Mouse (Mus musculus) hindbrain, embryonic 15.5 days (tissue): ENCODE data around the gene Sipa1l1. TPM values are rescaled to one million over a fixed set of nuclear protein-coding genes. Genes with fewer than 3 reads are reported as not detected.

Experiments used
- ATAC-seq: fragments of 200-750 bp; cut with Nextera tagmentation; 2 replicates; pipeline ENCODE4 v1.8.0; 2017; ENCODE audit warnings: low read depth, moderate number of reproducible peaks, moderate TSS enrichment; ENCODE audit not compliant: low FRiP score
- H3K27ac ChIP-seq: fragments of 300-500 bp; sonication (generic); replicated peaks from 2 replicates; pipeline ENCODE4 v1.5.1; 2015; ENCODE audit warnings: mild to moderate bottlenecking, inconsistent platforms
- H3K27me3 ChIP-seq: fragments of 300-500 bp; sonication (generic); 2 replicates; pipeline ENCODE4 v1.6.1; 2015; ENCODE audit warnings: control low read depth, inconsistent platforms
- H3K36me3 ChIP-seq: fragments of 300-500 bp; sonication (generic); 2 replicates; pipeline ENCODE4 v1.6.1; 2015; ENCODE audit warnings: control low read depth, inconsistent platforms
- H3K4me1 ChIP-seq: fragments of 300-500 bp; sonication (generic); replicated peaks from 2 replicates; pipeline ENCODE4 v1.6.1; 2015; ENCODE audit warnings: control low read depth, inconsistent platforms
- H3K4me2 ChIP-seq: fragments of 300-500 bp; sonication (generic); 2 replicates; pipeline ENCODE4 v1.6.1; 2015; ENCODE audit warnings: moderate library complexity, mild to moderate bottlenecking, inconsistent platforms
- H3K4me3 ChIP-seq: fragments of 300-500 bp; sonication (generic); 2 replicates; pipeline ENCODE4 v1.5.1; 2015; ENCODE audit warnings: mild to moderate bottlenecking, inconsistent platforms
- H3K9ac ChIP-seq: fragments of 300-500 bp; sonication (generic); 2 replicates; pipeline ENCODE4 v1.6.1; 2015; ENCODE audit warnings: inconsistent platforms
- H3K9me3 ChIP-seq: fragments of 300-500 bp; sonication (generic); 2 replicates; pipeline ENCODE4 v1.6.1; 2016; ENCODE audit warnings: control low read depth, inconsistent platforms
- WGBS: fragments of 180-500 bp; shearing (Covaris S2); methylation state at CpG from one replicate; pipeline ENCODE4 v1.1.7; 2015; 5-methylcytosine and 5-hydroxymethylcytosine counted together
- polyA plus RNA-seq: library from polyadenylated mRNA; unstranded; fragments of >200 nt; fragmentation: Nextera tagmentation; extraction: Ambion mirVana; gene quantifications from 2 replicates; pipeline ENCODE4 v1.2.1, GENCODE M21; 2015

Gene Sipa1l1
- polyA plus RNA-seq, 1 experiment from 2014 or later = 14.1 TPM

- ATAC-seq = no peak
- Histone ChIP-seq H3K9me3 (no peaks in the 10 kb centered on the region), H3K4me2 (no peak overlapping the region), H3K4me1 (peaks cover 5% of the 10 kb centered on the region; the same call in 1 of the 2 replicates), H3K4me3 (no peak overlapping the region), H3K36me3 (no peaks in the 10 kb centered on the region), H3K27ac (no peak overlapping the region), H3K27me3 (no peaks in the 10 kb centered on the region), H3K9ac (no peak overlapping the region)
- 67% methylated on average over 7 of the region's 7 CpGs for WGBS
Measured at GRCm38 (mm10) chr12:82409686-82410472, 240.8 kb downstream of the Sipa1l1 start.

- Histone ChIP-seq H3K27me3 (no peaks in the 10 kb centered on the region), H3K9ac (no peak overlapping the region), H3K4me1 (peaks cover 10% of the 10 kb centered on the region; the same call in 1 of the 2 replicates), H3K4me2 (no peak overlapping the region), H3K4me3 (no peak overlapping the region), H3K27ac (0 out of 2 replicates have a peak overlapping the region, but pooled peaks have one; percentile 6), H3K36me3 (no peaks in the 10 kb centered on the region; the same call in 1 of the 2 replicates), H3K9me3 (no peaks in the 10 kb centered on the region)
- peak; percentile 77 for ATAC-seq
- 45% methylated on average over 3 of the region's 3 CpGs for WGBS
Measured at GRCm38 (mm10) chr12:82412291-82413032, 243.3 kb downstream of the Sipa1l1 start.

GRCm38 (mm10) chr12:82415690-82416364 lies 246.7 kb downstream of the Sipa1l1 start:
- Histone ChIP-seq H3K4me1 (peaks cover 5% of the 10 kb centered on the region; the same call in 1 of the 2 replicates), H3K4me3 (no peak overlapping the region), H3K36me3 (no peaks in the 10 kb centered on the region; the same call in 1 of the 2 replicates), H3K9ac (no peak overlapping the region), H3K27ac (no peak overlapping the region), H3K9me3 (no peaks in the 10 kb centered on the region), H3K27me3 (no peaks in the 10 kb centered on the region), H3K4me2 (no peak overlapping the region)
- 71% methylated on average over 4 of the region's 4 CpGs for WGBS
- ATAC-seq = peak; percentile 88

- no peak overlapping the region for H3K9ac ChIP-seq
- H3K27me3 ChIP-seq = no peaks in the 10 kb centered on the region
- H3K4me2 ChIP-seq = no peak overlapping the region
- 0 out of 2 replicates have a peak, but pooled peaks cover 5% of the 10 kb centered on the region for H3K4me1 ChIP-seq
- H3K9me3 ChIP-seq = no peaks in the 10 kb centered on the region
- no peak overlapping the region for H3K27ac ChIP-seq
- no peak for ATAC-seq
- WGBS = 96% methylated on average over 8 of the region's 8 CpGs
- H3K36me3 ChIP-seq = peaks cover 8% of the 10 kb centered on the region; the same call in 1 of the 2 replicates
- H3K4me3 ChIP-seq = no peak overlapping the region
Measured at GRCm38 (mm10) chr12:82419027-82419426, 249.9 kb downstream of the Sipa1l1 start.

GRCm38 (mm10) chr12:82424783-82425182 lies 255.7 kb downstream of the Sipa1l1 start:
- Histone ChIP-seq H3K4me3 (no peak overlapping the region), H3K4me1 (no peaks in the 10 kb centered on the region), H3K4me2 (no peak overlapping the region), H3K9me3 (no peaks in the 10 kb centered on the region), H3K27ac (no peak overlapping the region), H3K9ac (no peak overlapping the region), H3K36me3 (peaks cover 11% of the 10 kb centered on the region; the same call in 1 of the 2 replicates), H3K27me3 (no peaks in the 10 kb centered on the region)
- 0 out of 2 replicates have a peak, but pooled peaks have one; percentile 27 for ATAC-seq
- 86% methylated on average over 15 of the region's 15 CpGs for WGBS

- ATAC-seq = no peak
- WGBS = 89% methylated on average over 11 of the region's 11 CpGs
- no peaks in the 10 kb centered on the region for H3K9me3 ChIP-seq
- no peaks in the 10 kb centered on the region for H3K27me3 ChIP-seq
- no peak overlapping the region for H3K4me2 ChIP-seq
- peaks cover 11% of the 10 kb centered on the region; the same call in 1 of the 2 replicates for H3K36me3 ChIP-seq
- H3K27ac ChIP-seq = no peak overlapping the region
- no peaks in the 10 kb centered on the region for H3K4me1 ChIP-seq
- H3K4me3 ChIP-seq = no peak overlapping the region
- no peak overlapping the region for H3K9ac ChIP-seq
Measured at GRCm38 (mm10) chr12:82425853-82426252, 256.7 kb downstream of the Sipa1l1 start.

- Histone ChIP-seq H3K4me1 (no peaks in the 10 kb centered on the region), H3K4me2 (no peak overlapping the region), H3K4me3 (no peak overlapping the region), H3K27me3 (no peaks in the 10 kb centered on the region), H3K9me3 (no peaks in the 10 kb centered on the region), H3K9ac (no peak overlapping the region), H3K36me3 (peaks cover 11% of the 10 kb centered on the region; the same call in 1 of the 2 replicates), H3K27ac (no peak overlapping the region)
- ATAC-seq = no peak
- WGBS = 82% methylated on average over 2 of the region's 2 CpGs
Measured at GRCm38 (mm10) chr12:82427416-82427815, 258.3 kb downstream of the Sipa1l1 start.

GRCm38 (mm10) chr12:82428466-82428865 lies 259.3 kb downstream of the Sipa1l1 start:
- Histone ChIP-seq H3K4me1 (no peaks in the 10 kb centered on the region), H3K36me3 (peaks cover 5% of the 10 kb centered on the region; the same call in 1 of the 2 replicates), H3K27ac (no peak overlapping the region), H3K9ac (no peak overlapping the region), H3K27me3 (no peaks in the 10 kb centered on the region), H3K4me2 (no peak overlapping the region), H3K9me3 (no peaks in the 10 kb centered on the region), H3K4me3 (no peak overlapping the region)
- ATAC-seq = no peak
- 88% methylated on average over 9 of the region's 9 CpGs for WGBS

GRCm38 (mm10) chr12:82433311-82433710 lies 264.2 kb downstream of the Sipa1l1 start:
- 21% methylated on average over 4 of the region's 4 CpGs for WGBS
- no peaks in the 10 kb centered on the region for H3K4me1 ChIP-seq
- H3K27ac ChIP-seq = no peak overlapping the region
- H3K9ac ChIP-seq = no peak overlapping the region
- no peak for ATAC-seq
- no peak overlapping the region for H3K4me2 ChIP-seq
- no peaks in the 10 kb centered on the region for H3K9me3 ChIP-seq
- H3K4me3 ChIP-seq = no peak overlapping the region
- peaks cover 5% of the 10 kb centered on the region; the same call in 1 of the 2 replicates for H3K36me3 ChIP-seq
- no peaks in the 10 kb centered on the region for H3K27me3 ChIP-seq

- 87% methylated on average over 9 of the region's 9 CpGs for WGBS
- no peaks in the 10 kb centered on the region for H3K4me1 ChIP-seq
- peaks cover 5% of the 10 kb centered on the region; the same call in 1 of the 2 replicates for H3K36me3 ChIP-seq
- no peak overlapping the region for H3K4me2 ChIP-seq
- no peak overlapping the region for H3K4me3 ChIP-seq
- no peak overlapping the region for H3K27ac ChIP-seq
- no peaks in the 10 kb centered on the region for H3K27me3 ChIP-seq
- H3K9me3 ChIP-seq = no peaks in the 10 kb centered on the region
- no peak overlapping the region for H3K9ac ChIP-seq
- ATAC-seq = no peak
Measured at GRCm38 (mm10) chr12:82434591-82434990, 265.5 kb downstream of the Sipa1l1 start.

- Histone ChIP-seq H3K27ac (no peak overlapping the region), H3K4me1 (no peaks in the 10 kb centered on the region), H3K9ac (no peak overlapping the region), H3K36me3 (peaks cover 9% of the 10 kb centered on the region; the same call in 1 of the 2 replicates), H3K4me2 (no peak overlapping the region), H3K4me3 (no peak overlapping the region), H3K27me3 (no peaks in the 10 kb centered on the region), H3K9me3 (no peaks in the 10 kb centered on the region)
- 94% methylated on average over 3 of the region's 3 CpGs for WGBS
- ATAC-seq = no peak
Measured at GRCm38 (mm10) chr12:82441479-82441878, 272.4 kb downstream of the Sipa1l1 start.
